Mouse (Mus musculus) lung, adult 2 months (tissue): ENCODE data around the gene Sectm1b. TPM values are rescaled to one million over a fixed set of nuclear protein-coding genes. Genes with fewer than 3 reads are reported as not detected.

Experiments
- DNase-seq: peaks from one replicate; pipeline ENCODE4 v3.0.0; 2022
- H3K4me1 ChIP-seq: fragments of 200-500 bp; 2 replicates; pipeline ENCODE4 v1.6.1; 2011; ENCODE audit warnings: low read length; ENCODE audit not compliant: control insufficient read depth, insufficient read depth
- H3K4me3 ChIP-seq: fragments of 200-500 bp; replicated peaks from 2 replicates; pipeline ENCODE3; 2011; ENCODE audit warnings: low read depth, mild to moderate bottlenecking, control low read depth, low read length; ENCODE audit errors: extremely low read depth
- CTCF ChIP-seq: fragments of 200-500 bp; IDR thresholded peaks from 2 replicates; pipeline ENCODE4 v1.5.1; 2011; ENCODE audit warnings: mild to moderate bottlenecking, low read length, control low read depth; ENCODE audit not compliant: insufficient read depth
- POLR2A ChIP-seq: fragments of 200-500 bp; IDR thresholded peaks from 2 replicates; pipeline ENCODE4 v1.6.1; 2011; ENCODE audit warnings: low read depth, mild to moderate bottlenecking, control low read depth, low read length, borderline replicate concordance; ENCODE audit errors: extremely low read depth
- WGBS: fragments of 180-500 bp; shearing (Covaris S2); methylation state at CpG from one replicate; pipeline ENCODE4 v1.1.7; 2018; 5-methylcytosine and 5-hydroxymethylcytosine counted together
- polyA plus RNA-seq: library from polyadenylated mRNA; depleted of rRNA; stranded (reverse); fragments of >200 nt; gene quantifications from 2 replicates; pipeline ENCODE4 v1.2.3, GENCODE M21; 2012; rRNA removed

The Sectm1b gene
- polyA plus RNA-seq, 1 experiment: 0.06 TPM

DNA sequence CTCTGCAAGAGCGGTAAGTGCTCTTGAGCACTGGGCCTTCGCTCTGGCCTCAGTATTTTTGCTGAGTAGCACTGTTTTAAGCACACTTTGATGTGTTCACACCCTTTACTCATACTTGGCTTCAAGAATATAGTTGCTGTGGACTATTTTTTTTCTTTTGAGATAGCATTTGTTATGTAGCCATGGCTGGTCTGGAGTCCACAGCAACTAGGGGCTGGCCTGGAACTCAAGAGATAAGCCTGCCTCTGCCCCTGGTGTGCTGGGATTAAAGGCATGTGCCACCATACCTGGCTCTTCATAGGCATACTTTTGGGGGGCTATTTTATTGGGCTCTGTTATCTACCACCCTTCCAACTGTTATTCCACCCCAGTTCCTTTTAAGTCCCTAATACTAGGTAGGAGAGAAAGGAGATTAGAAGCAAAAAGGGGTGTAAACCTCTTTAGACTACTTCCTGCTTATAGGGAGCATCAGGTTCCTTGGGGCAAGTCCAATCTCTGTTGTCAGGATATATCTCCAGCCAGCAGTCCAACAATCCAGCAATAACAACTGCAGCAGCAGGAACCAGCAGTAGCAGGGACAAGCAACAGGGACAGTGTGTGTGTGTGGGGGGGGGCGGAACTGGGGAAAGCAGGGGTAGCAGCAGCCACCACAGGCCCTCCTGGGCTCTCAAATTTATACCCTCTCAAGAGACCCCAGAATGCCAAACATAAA, 53.2 kb downstream of the Sectm1b start:
- DNase-seq: no peak
- Histone ChIP-seq H3K4me1 (no peaks in the 10 kb centered on the region), H3K4me3 (no peak overlapping the region)
- TF ChIP-seq POLR2A: no peak
- TF ChIP-seq CTCF: no peak
- 91% methylated on average over 3 of the region's 3 CpGs for WGBS

DNA sequence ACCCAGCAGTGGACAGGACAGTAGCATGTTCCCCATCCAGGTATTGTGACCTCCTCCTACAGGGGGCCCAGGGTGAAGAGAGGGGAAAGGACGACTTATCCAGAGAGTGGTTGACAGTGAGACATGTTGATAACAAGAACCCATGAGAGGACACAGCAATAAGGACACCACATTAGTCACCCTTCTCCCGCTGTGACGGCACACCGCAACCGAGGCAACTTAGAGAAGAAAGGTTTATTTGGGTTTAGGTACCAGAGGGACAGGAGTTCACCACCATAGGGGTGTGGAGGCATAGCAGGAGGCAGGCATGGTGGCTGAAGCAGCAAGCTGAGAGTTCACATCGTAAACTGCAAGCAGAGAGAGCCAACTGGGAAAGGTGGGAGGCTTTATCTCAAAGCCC, 57.2 kb downstream of the Sectm1b start:
- 67% methylated on average over 6 of the region's 6 CpGs for WGBS
- no peak for TF ChIP-seq CTCF
- no peak for TF ChIP-seq POLR2A
- Histone ChIP-seq H3K4me1 (no peaks in the 10 kb centered on the region), H3K4me3 (no peak overlapping the region)
- DNase-seq: no peak

DNA sequence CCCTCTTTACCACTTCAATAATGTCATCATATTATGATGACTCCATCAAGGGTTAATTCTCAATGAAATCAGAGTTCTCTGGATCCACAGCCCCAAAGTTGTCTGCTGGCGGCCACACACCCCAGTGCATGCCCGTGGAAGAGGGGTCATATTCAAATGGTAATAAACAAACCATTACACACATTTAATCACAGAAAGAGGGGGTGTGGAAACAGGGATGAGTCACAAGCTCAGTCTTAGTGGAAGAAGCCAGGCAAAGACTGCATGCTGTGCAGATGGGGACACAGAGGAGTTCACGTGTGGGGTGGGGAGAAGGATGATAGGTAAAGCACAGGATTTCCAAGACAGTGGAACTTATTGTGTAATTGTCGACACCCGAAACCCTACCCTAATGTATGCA, 59.1 kb downstream of the Sectm1b start:
- WGBS: 61% methylated on average over 5 of the region's 5 CpGs
- Histone ChIP-seq H3K4me1 (no peaks in the 10 kb centered on the region), H3K4me3 (no peak overlapping the region)
- DNase-seq: no peak
- TF ChIP-seq CTCF: no peak
- no peak for TF ChIP-seq POLR2A

Other genes starting within 250 kb of the Sectm1b start
- 1,387 and 1,388 TPM in 2 replicates for gene Fasn, start 239.0 kb downstream of the Sectm1b start, polyA plus RNA-seq
- gene Ccdc57, start 130.7 kb downstream of the Sectm1b start, polyA plus RNA-seq: 2.6 and 2.9 TPM in 2 replicates
- gene Slc16a3, start 115.1 kb downstream of the Sectm1b start, polyA plus RNA-seq: 20.8 and 28.8 TPM in 2 replicates
- 61.2 and 75.3 TPM in 2 replicates for gene Csnk1d, start 72.2 kb downstream of the Sectm1b start, polyA plus RNA-seq
- gene Cd7, start 24.2 kb downstream of the Sectm1b start, polyA plus RNA-seq: 5.8 and 6.4 TPM in 2 replicates
- not detected in 2 replicates for gene Sectm1a, start 17.7 kb upstream of the Sectm1b start, polyA plus RNA-seq
- not detected in 2 replicates for gene Tex19.2, start 55.1 kb upstream of the Sectm1b start, polyA plus RNA-seq
- gene Tex19.1, start 82.6 kb upstream of the Sectm1b start, polyA plus RNA-seq: not detected in 2 replicates
- gene Uts2r, start 96.7 kb upstream of the Sectm1b start, polyA plus RNA-seq: 0.13 TPM in 1 of 2 replicates, not detected in the other
- 13.4 and 13.9 TPM in 2 replicates for gene Hexdc, start 140.9 kb upstream of the Sectm1b start, polyA plus RNA-seq
- gene Ogfod3, start 141.1 kb upstream of the Sectm1b start, polyA plus RNA-seq: 11.5 and 14.1 TPM in 2 replicates
- 23.7 and 25.3 TPM in 2 replicates for gene Cybc1, start 165.8 kb upstream of the Sectm1b start, polyA plus RNA-seq
- gene Narf, start 173.7 kb upstream of the Sectm1b start, polyA plus RNA-seq: 16.6 and 21.5 TPM in 2 replicates
- 30.3 and 34.2 TPM in 2 replicates for gene Foxk2, start 196.4 kb upstream of the Sectm1b start, polyA plus RNA-seq